Mouse (Mus musculus) heart, adult 2 months (tissue): ENCODE data around the gene Tulp2. TPM values are rescaled to one million over a fixed set of nuclear protein-coding genes. Genes with fewer than 3 reads are reported as not detected.

Experiments used
- DNase-seq, 2 experiments: peaks; one replicate each; pipeline ENCODE4 v3.0.0; 2021
- H3K27ac ChIP-seq: fragments of 200-600 bp; 2 replicates; pipeline ENCODE4 v1.8.1; 2022
- H3K27me3 ChIP-seq: fragments of 200-500 bp; 2 replicates; pipeline ENCODE4 v1.6.1; 2012; ENCODE audit warnings: mild to moderate bottlenecking, low read length, inconsistent platforms, mixed read lengths; ENCODE audit not compliant: control insufficient read depth, insufficient read depth
- H3K36me3 ChIP-seq: fragments of 200-500 bp; 2 replicates; pipeline ENCODE4 v1.6.1; 2012; ENCODE audit warnings: low read length, inconsistent platforms; ENCODE audit not compliant: control insufficient read depth, insufficient read depth
- H3K4me1 ChIP-seq: fragments of 200-500 bp; 2 replicates; pipeline ENCODE4 v1.6.1; 2011; ENCODE audit warnings: low read length; ENCODE audit not compliant: control insufficient read depth, insufficient read depth
- H3K4me3 ChIP-seq: fragments of 200-600 bp; 2 replicates; pipeline ENCODE4 v1.8.1; 2022
- H3K79me2 ChIP-seq: fragments of 200-500 bp; replicated peaks from 2 replicates; pipeline ENCODE4 v1.6.1; 2012; ENCODE audit warnings: mild to moderate bottlenecking, inconsistent platforms, low read length, moderate library complexity, mixed read lengths; ENCODE audit not compliant: control insufficient read depth, insufficient read depth
- H3K9ac ChIP-seq: fragments of 200-500 bp; 2 replicates; pipeline ENCODE4 v1.6.1; 2012; ENCODE audit warnings: low read depth, mild to moderate bottlenecking, control low read depth, inconsistent platforms, low read length, mixed read lengths
- CTCF ChIP-seq: fragments of 200-600 bp; IDR thresholded peaks from 2 replicates; pipeline ENCODE4 v1.8.1; 2022; ENCODE audit warnings: antibody characterized with exemption, mild to moderate bottlenecking, moderate library complexity
- EP300 ChIP-seq: fragments of 200-500 bp; IDR thresholded peaks from 2 replicates; pipeline ENCODE4 v1.6.1; 2011; ENCODE audit warnings: low read depth, low read length, control low read depth; ENCODE audit not compliant: insufficient read depth
- POLR2A ChIP-seq: fragments of 200-500 bp; IDR thresholded peaks from 2 replicates; pipeline ENCODE4 v1.6.1; 2011; ENCODE audit warnings: mild to moderate bottlenecking, low read depth, low read length, control low read depth; ENCODE audit not compliant: insufficient read depth
- WGBS: fragments of 180-500 bp; shearing (Covaris S2); methylation state at CpG from one replicate; pipeline ENCODE4 v1.1.7; 2018; 5-methylcytosine and 5-hydroxymethylcytosine counted together
- intact Hi-C: fragments of 180-260 bp; cut with DNase I; formaldehyde crosslinking; loops from one replicate; pipeline ENCODE4 v1.15.1; 2025
- polyA plus RNA-seq: library from polyadenylated mRNA; depleted of rRNA; stranded (reverse); fragments of >200 nt; gene quantifications from 2 replicates; pipeline ENCODE4 v1.2.3, GENCODE M21; 2012
- total RNA-seq, 2 experiments: library from RNA; stranded (reverse); gene quantifications; 2 replicates each; pipeline ENCODE4 v1.2.3; 2021

The Tulp2 gene
- total and polyA plus RNA-seq, 3 experiments, result 0.27 TPM; not detected in 2

DNA sequence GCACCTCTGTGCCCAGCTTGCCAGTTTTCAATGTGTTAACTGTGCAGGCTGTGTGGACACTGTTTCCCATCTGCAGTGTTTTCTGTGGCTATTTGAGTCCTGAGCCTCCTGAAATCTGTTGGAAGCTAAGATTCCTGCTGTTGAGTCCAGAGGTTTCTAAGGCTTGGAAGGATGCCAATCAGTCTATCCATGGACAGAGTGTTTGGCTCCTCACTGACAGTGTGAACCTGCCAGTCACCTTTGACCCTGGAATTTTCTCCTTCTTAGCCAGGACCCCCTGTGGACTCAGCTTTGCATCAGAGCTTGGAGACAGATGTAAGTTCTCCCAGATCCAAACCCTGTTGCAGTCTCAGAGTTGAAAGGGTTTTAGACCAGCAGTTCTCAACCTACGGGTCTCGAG is 58.5 kb downstream of the Tulp2 start:
- no peaks in the 10 kb centered on the region for H3K79me2 ChIP-seq
- no peak overlapping the region for H3K9ac ChIP-seq
- no peaks in the 10 kb centered on the region for H3K27me3 ChIP-seq
- 79% methylated on average over 2 of the region's 2 CpGs for WGBS
- TF ChIP-seq EP300 (no peak), CTCF (no peak), POLR2A (no peak)
- H3K27ac ChIP-seq, result no peak overlapping the region
- no peak overlapping the region for H3K4me3 ChIP-seq
- H3K36me3 ChIP-seq, result no peaks in the 10 kb centered on the region
- intact Hi-C loops, result no loop called here
- H3K4me1 ChIP-seq, result no peaks in the 10 kb centered on the region
- no peak for DNase-seq

DNA sequence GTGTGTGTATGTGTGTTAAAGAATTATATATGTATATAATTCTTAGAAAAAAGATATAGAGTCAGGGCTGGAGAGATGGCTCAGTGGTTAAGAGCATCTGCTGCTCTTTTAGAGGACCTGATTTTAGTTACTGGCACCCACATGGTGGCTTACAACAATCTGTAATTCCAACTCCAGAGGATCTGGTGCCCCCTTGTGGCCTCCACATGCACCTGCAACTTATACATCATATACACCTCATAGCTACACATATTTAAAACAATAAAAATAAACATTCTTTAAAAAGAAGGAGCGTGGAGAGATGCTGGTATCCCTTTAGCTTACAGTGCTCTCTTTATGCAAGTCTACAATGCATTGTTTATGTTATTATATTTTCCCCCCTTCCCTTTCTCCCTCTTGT is 62.8 kb downstream of the Tulp2 start:
- H3K79me2 ChIP-seq, result no peaks in the 10 kb centered on the region
- 92% methylated on average over 1 of the region's 1 CpGs for whole genome bisulfite sequencing
- no peaks in the 10 kb centered on the region for H3K27me3 ChIP-seq
- H3K27ac ChIP-seq, result no peak overlapping the region
- TF ChIP-seq CTCF, result peak; percentile 47
- TF ChIP-seq EP300, result no peak
- H3K36me3 ChIP-seq, result no peaks in the 10 kb centered on the region
- no peak overlapping the region for H3K9ac ChIP-seq
- intact Hi-C loops, result no loop called here
- DNase-seq, result no peak
- H3K4me1 ChIP-seq, result no peaks in the 10 kb centered on the region
- H3K4me3 ChIP-seq, result no peak overlapping the region

DNA sequence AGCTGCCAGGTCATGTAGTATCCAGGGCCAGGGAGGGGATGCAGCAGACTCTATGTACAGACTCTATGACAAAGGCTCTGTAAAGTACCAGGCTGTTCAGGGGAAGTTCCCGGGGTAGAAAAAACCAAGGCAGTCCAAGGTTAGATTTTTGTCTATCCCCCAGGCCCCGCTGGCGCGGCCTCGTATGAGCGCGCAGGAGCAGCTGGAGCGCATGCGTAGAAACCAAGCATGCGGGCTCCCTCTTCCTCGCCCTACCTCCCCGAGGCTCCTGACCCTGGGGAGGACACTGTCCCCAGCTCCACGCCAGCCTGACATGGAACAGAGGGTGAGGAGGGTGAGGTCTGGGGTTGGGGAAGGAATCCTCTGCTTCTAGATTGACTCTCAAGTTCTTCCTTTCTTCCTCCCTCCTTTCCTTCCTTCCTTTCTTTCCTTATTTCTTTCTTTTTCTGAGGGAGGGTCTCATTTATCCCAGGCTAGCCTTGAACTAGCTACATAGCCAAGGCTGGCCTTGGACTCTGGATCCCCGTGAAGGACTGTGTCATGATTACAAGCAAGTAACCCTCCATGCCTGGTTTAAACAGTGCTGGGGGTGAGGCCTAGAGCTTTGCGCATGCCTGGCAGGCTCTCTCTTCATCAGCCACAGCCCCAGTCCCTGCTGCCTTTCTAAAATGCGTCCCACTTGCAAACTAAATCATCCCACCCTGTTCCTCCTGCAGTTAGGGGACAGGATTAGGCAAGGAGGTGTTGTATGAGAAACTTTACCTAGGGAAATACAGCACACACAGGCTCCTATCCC is 68.2 kb downstream of the Tulp2 start:
- 92% methylated on average over 16 of the region's 16 CpGs for WGBS

GRCm38 (mm10) chr7:45550821-45551511 is 69.3 kb downstream of the Tulp2 start:
- H3K79me2 ChIP-seq, result no peaks in the 10 kb centered on the region
- H3K27me3 ChIP-seq, result no peaks in the 10 kb centered on the region
- H3K4me3 ChIP-seq, result no peak overlapping the region
- no peak overlapping the region for H3K27ac ChIP-seq
- intact Hi-C loops, result loop anchor here (10.0 kb wide), 1 partner anchor 134 kb away; the partner anchor contains the start of gene Ntn5
- no peak for DNase-seq
- no peaks in the 10 kb centered on the region for H3K36me3 ChIP-seq
- no peak overlapping the region for H3K9ac ChIP-seq
- TF ChIP-seq EP300, result no peak
- TF ChIP-seq CTCF, result no peak
- no peak for TF ChIP-seq POLR2A
- 72% methylated on average over 11 of the region's 11 CpGs for WGBS
- H3K4me1 ChIP-seq, result no peaks in the 10 kb centered on the region

More for the DNA sequence above, 68.2 kb downstream of the Tulp2 start:
- no peak for TF ChIP-seq POLR2A
- TF ChIP-seq CTCF, result no peak
- TF ChIP-seq EP300, result no peak
- Histone ChIP-seq H3K27ac (no peak overlapping the region), H3K9ac (no peak overlapping the region), H3K79me2 (no peaks in the 10 kb centered on the region), H3K4me1 (no peaks in the 10 kb centered on the region), H3K36me3 (no peaks in the 10 kb centered on the region), H3K27me3 (no peaks in the 10 kb centered on the region), H3K4me3 (no peak overlapping the region)
- intact Hi-C loops, result loop anchor here (10.0 kb wide), 1 partner anchor 135 kb away; the partner anchor contains the start of gene Ntn5
- no peak for DNase-seq

DNA sequence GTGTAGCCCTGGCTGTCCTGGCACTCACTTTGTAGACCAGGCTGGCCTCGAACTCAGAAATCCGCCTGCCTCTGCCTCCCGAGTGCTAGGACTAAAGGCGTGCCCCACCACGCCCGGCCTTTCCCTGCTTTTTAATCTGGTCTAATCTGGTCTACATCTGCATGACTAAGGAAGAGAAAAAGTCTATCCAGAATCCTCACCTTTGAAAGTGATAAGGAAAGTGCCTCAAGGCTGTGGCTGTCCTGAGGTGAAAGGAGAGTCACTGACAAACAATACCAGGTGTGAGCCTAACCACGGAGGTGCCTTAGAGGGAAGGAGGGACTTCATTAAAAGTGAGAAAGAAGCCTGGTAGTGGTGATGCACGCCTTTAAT is 69.8 kb downstream of the Tulp2 start:
- TF ChIP-seq CTCF (no peak), EP300 (no peak), POLR2A (no peak)
- no peaks in the 10 kb centered on the region for H3K4me1 ChIP-seq
- no peaks in the 10 kb centered on the region for H3K36me3 ChIP-seq
- no peak overlapping the region for H3K9ac ChIP-seq
- no peak overlapping the region for H3K4me3 ChIP-seq
- intact Hi-C loops, result loop anchor here (10.0 kb wide), 1 partner anchor 133 kb away; the partner anchor contains the start of gene Ntn5
- no peak overlapping the region for H3K27ac ChIP-seq
- WGBS, result 82% methylated on average over 8 of the region's 8 CpGs
- DNase-seq, result no peak
- no peaks in the 10 kb centered on the region for H3K79me2 ChIP-seq
- no peaks in the 10 kb centered on the region for H3K27me3 ChIP-seq

- DNase-seq, result no peak
- Histone ChIP-seq H3K79me2 (no peaks in the 10 kb centered on the region), H3K27me3 (no peaks in the 10 kb centered on the region), H3K27ac (no peak overlapping the region), H3K4me1 (no peaks in the 10 kb centered on the region), H3K4me3 (no peak overlapping the region), H3K9ac (no peak overlapping the region), H3K36me3 (no peaks in the 10 kb centered on the region)
- intact Hi-C loops, result loop anchor here (10.0 kb wide), 1 partner anchor 131 kb away; the partner anchor contains the start of gene Ntn5
- TF ChIP-seq POLR2A (no peak), CTCF (no peak), EP300 (no peak)
- WGBS, result 66% methylated on average over 8 of the region's 8 CpGs
Observed at GRCm38 (mm10) chr7:45553519-45553918, 71.8 kb downstream of the Tulp2 start.
